Mouse (Mus musculus): ENCODE results near the gene Rtn4ip1. TPM values are rescaled to one million over a fixed set of nuclear protein-coding genes. Genes with fewer than 3 reads are reported as not detected.
"Not testable (repeated sequence)": the region's sequence is repeated elsewhere in the genome, so short reads cannot be mapped to it uniquely, and the experiment has no call there.

Rtn4ip1 gene
- polyA plus RNA-seq, 1 experiment from 2014 or later = 10.9 TPM

DNA sequence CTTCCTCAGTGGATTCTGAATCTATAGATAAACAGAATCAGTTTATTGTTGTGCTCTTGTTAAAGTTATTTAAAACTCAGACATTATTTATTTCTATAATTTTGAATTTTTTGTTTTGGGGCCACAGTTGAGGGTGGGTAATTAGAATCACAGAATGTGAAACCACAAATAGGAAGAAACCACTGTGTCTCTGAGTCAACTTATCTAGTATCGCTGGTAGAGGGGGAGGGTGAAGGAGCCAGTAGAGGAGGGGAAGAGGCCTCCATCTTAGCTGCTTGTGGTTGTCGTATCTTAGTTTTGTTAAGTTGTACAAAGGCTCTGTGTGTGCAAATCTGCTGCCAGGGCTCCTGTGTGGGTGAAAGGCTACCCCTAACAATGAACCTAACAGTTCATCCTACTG lies 15.1 kb downstream of the Rtn4ip1 start:
- Histone ChIP-seq H3K4me3 (ENCODE audit: low read depth, low read length) (no peak overlapping the region), H3K9me3 (ENCODE audit: control insufficient read depth, low read depth, low read length) (no peaks in the 10 kb centered on the region), H3K4me1 (ENCODE audit: control insufficient read depth, insufficient read depth, low read length) (peaks cover 5% of the 10 kb centered on the region; the same call in 1 of the 2 replicates), H3K36me3 (ENCODE audit: control insufficient read depth, insufficient read depth, low read length) (no peaks in the 10 kb centered on the region), H3K27me3 (ENCODE audit: control insufficient read depth, insufficient read depth, low read length) (no peaks in the 10 kb centered on the region), H3K4me2 (replicated peaks; ENCODE audit: low read depth, low read length) (no peak overlapping the region), H3K9ac (replicated peaks; ENCODE audit: low read depth, low read length) (no peak overlapping the region), H3K27ac (ENCODE audit: low read length) (no peak overlapping the region)
- 81% methylated on average over 2 of the region's 2 CpGs for WGBS
- ATAC-seq (ENCODE audit: insufficient number of reproducible peaks, insufficient read depth, low FRiP score, low read depth) = no peak

DNA sequence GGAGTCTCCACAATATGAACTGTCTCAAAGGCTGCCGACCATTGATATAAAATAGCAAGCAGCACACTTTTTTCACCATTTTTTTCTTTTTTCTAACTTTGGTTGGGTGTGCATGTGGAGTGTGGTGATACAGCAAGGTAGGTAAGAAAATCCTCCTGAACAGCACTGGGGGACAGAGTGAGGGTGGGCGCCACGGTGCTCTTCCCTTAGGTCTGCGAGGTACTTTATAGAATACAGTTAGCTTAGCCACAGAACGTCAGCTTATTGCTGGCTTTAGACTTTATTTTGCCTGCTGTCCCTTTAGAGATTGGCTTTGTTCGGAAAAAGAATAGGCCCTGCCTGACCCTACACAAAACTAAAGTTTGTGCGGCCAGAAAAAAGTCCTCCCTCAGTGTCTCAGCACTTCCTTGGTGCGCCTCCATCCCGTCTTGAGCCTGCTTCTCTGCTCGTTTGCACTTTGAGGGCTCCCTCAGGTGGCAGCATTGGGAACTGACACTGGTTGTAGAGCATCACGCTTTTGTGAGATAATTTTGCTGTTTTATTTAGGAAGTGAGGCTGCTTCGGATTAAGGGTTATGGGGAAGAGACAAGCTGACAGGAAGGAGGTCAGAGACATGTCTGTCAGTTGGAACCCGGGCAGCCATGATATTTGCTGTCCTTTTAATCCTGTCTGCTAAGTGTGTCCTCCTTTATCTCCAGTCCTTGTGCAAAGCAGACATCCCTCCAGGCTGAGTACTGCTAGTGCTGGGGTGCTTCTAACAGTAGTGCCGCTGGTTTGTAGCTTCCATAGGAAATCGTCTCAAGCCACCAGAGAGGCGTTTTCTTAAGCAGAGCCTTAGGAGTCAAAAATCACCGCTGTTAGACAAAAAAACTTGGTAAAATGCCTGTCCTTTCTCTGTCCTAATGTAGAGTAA lies 17.3 kb downstream of the Rtn4ip1 start:
- no peak overlapping the region for H3K4me3 ChIP-seq (ENCODE audit: low read depth, low read length)
- ATAC-seq (ENCODE audit: insufficient number of reproducible peaks, insufficient read depth, low FRiP score, low read depth) = no peak
- H3K27ac ChIP-seq (ENCODE audit: low read length) = no peak overlapping the region
- H3K9me3 ChIP-seq (ENCODE audit: control insufficient read depth, low read depth, low read length) = no peaks in the 10 kb centered on the region
- no peak overlapping the region for H3K4me2 ChIP-seq (replicated peaks; ENCODE audit: low read depth, low read length)
- peaks cover 5% of the 10 kb centered on the region; the same call in 1 of the 2 replicates for H3K4me1 ChIP-seq (ENCODE audit: control insufficient read depth, insufficient read depth, low read length)
- no peaks in the 10 kb centered on the region for H3K36me3 ChIP-seq (ENCODE audit: control insufficient read depth, insufficient read depth, low read length)
- no peaks in the 10 kb centered on the region for H3K27me3 ChIP-seq (ENCODE audit: control insufficient read depth, insufficient read depth, low read length)
- 43% methylated on average over 17 of the region's 17 CpGs for WGBS
- no peak overlapping the region for H3K9ac ChIP-seq (replicated peaks; ENCODE audit: low read depth, low read length)

DNA sequence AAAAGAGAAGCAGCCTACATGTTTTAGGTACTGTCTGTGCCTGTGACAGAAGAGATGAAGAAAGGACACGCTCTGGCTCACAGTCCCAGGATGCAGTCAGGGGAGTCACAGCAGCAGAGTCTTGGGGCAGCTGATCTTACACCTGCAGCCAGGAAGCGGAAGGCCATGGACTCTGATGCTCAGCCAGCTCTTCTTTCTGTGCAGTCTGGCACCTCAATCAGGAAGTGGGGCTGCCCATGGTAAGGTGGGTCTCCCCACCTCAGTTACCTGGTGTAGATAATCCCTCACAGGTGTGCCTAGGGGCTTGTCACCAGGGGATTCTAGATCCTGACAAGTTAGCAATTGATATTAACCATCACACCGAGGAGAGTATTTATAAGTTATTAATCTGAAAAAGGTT lies 21.5 kb downstream of the Rtn4ip1 start:
- no peaks in the 10 kb centered on the region for H3K4me1 ChIP-seq (ENCODE audit: control insufficient read depth, insufficient read depth, low read length)
- no peak overlapping the region for H3K4me2 ChIP-seq (replicated peaks; ENCODE audit: low read depth, low read length)
- H3K9ac ChIP-seq (replicated peaks; ENCODE audit: low read depth, low read length) = no peak overlapping the region
- H3K27ac ChIP-seq (ENCODE audit: low read length) = no peak overlapping the region
- no peaks in the 10 kb centered on the region for H3K9me3 ChIP-seq (ENCODE audit: control insufficient read depth, low read depth, low read length)
- H3K27me3 ChIP-seq (ENCODE audit: control insufficient read depth, insufficient read depth, low read length) = no peaks in the 10 kb centered on the region
- no peaks in the 10 kb centered on the region for H3K36me3 ChIP-seq (ENCODE audit: control insufficient read depth, insufficient read depth, low read length)
- no peak for ATAC-seq (ENCODE audit: insufficient number of reproducible peaks, insufficient read depth, low FRiP score, low read depth)
- H3K4me3 ChIP-seq (ENCODE audit: low read depth, low read length) = no peak overlapping the region
- 90% methylated on average over 3 of the region's 3 CpGs for WGBS

DNA sequence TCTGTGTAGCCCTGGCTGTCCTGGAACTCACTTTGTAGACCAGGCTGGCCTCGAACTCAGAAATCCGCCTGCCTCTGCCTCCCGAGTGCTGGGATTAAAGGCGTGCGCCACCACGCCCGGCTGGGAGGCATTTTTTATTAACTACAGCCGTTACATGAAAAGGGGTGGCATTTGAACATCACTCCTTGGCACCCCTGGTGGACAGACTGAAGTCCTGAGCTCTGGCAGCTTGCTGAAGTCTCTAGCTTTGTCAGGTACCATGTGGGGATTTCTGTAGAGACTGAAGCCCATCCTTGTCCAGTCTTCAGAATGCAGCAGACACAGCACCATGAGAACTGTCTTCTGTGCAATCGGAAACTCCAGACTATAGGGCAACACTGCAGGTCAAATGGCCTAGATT lies 24.2 kb downstream of the Rtn4ip1 start:
- not testable (repeated sequence) for H3K9ac ChIP-seq (replicated peaks; ENCODE audit: low read depth, low read length); H3K4me3 ChIP-seq (ENCODE audit: low read depth, low read length); H3K4me1 ChIP-seq (ENCODE audit: control insufficient read depth, insufficient read depth, low read length); ATAC-seq (ENCODE audit: insufficient number of reproducible peaks, insufficient read depth, low FRiP score, low read depth); H3K9me3 ChIP-seq (ENCODE audit: control insufficient read depth, low read depth, low read length); H3K36me3 ChIP-seq (ENCODE audit: control insufficient read depth, insufficient read depth, low read length); H3K27me3 ChIP-seq (ENCODE audit: control insufficient read depth, insufficient read depth, low read length); H3K4me2 ChIP-seq (replicated peaks; ENCODE audit: low read depth, low read length); H3K27ac ChIP-seq (ENCODE audit: low read length)
- 87% methylated on average over 9 of the region's 9 CpGs for WGBS

DNA sequence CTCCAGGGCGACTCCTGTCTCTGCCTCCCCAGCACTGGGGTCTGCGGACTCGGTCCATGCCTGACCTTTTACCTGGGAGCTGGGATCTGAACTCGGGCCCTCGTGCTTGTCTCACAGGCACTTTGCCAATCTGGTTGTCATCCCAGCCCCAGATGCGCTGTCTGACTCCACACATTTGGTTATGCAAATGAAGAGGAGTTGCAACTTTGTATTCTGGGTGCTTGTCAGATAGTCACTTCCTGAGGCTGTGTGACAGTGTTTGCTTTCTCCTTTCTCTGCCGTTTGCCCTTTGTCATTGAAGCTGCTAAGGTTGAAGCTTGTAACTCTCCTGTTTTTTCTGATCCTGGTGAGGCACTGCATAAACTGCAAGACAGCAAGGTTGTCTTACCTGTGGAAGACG lies 26.1 kb downstream of the Rtn4ip1 start:
- Histone ChIP-seq H3K36me3 (ENCODE audit: control insufficient read depth, insufficient read depth, low read length) (peaks cover 5% of the 10 kb centered on the region), H3K27me3 (ENCODE audit: control insufficient read depth, insufficient read depth, low read length) (no peaks in the 10 kb centered on the region), H3K9me3 (ENCODE audit: control insufficient read depth, low read depth, low read length) (no peaks in the 10 kb centered on the region), H3K27ac (ENCODE audit: low read length) (no peak overlapping the region), H3K4me1 (ENCODE audit: control insufficient read depth, insufficient read depth, low read length) (no peaks in the 10 kb centered on the region), H3K9ac (replicated peaks; ENCODE audit: low read depth, low read length) (no peak overlapping the region), H3K4me2 (replicated peaks; ENCODE audit: low read depth, low read length) (no peak overlapping the region), H3K4me3 (ENCODE audit: low read depth, low read length) (no peak overlapping the region)
- 79% methylated on average over 8 of the region's 8 CpGs for WGBS
- ATAC-seq (ENCODE audit: insufficient number of reproducible peaks, insufficient read depth, low FRiP score, low read depth) = no peak

DNA sequence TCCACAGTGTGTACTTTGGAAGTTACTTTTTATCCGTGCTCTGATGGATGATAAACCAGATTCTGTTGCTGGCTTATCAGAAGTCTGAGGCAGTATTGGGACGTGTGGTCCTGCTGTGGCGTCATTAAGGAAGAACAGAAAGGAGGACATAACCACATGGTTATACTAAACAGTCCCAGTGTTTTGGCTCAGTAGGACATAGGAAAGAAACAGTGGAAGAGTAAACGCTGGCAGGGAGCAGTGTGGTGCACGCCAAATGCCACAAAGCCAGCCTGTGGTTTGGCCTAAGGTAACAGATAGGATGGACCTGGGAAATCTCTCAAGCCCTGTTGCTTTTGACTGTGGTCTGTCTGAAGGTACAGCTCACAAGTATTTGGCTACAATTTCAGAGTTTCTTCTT lies 27.0 kb downstream of the Rtn4ip1 start:
- Histone ChIP-seq H3K27me3 (ENCODE audit: control insufficient read depth, insufficient read depth, low read length) (no peaks in the 10 kb centered on the region), H3K4me2 (replicated peaks; ENCODE audit: low read depth, low read length) (no peak overlapping the region), H3K4me3 (ENCODE audit: low read depth, low read length) (no peak overlapping the region), H3K4me1 (ENCODE audit: control insufficient read depth, insufficient read depth, low read length) (no peaks in the 10 kb centered on the region), H3K36me3 (ENCODE audit: control insufficient read depth, insufficient read depth, low read length) (peaks cover 9% of the 10 kb centered on the region), H3K9me3 (ENCODE audit: control insufficient read depth, low read depth, low read length) (no peaks in the 10 kb centered on the region), H3K9ac (replicated peaks; ENCODE audit: low read depth, low read length) (no peak overlapping the region), H3K27ac (ENCODE audit: low read length) (no peak overlapping the region)
- no peak for ATAC-seq (ENCODE audit: insufficient number of reproducible peaks, insufficient read depth, low FRiP score, low read depth)
- WGBS = 78% methylated on average over 5 of the region's 5 CpGs

DNA sequence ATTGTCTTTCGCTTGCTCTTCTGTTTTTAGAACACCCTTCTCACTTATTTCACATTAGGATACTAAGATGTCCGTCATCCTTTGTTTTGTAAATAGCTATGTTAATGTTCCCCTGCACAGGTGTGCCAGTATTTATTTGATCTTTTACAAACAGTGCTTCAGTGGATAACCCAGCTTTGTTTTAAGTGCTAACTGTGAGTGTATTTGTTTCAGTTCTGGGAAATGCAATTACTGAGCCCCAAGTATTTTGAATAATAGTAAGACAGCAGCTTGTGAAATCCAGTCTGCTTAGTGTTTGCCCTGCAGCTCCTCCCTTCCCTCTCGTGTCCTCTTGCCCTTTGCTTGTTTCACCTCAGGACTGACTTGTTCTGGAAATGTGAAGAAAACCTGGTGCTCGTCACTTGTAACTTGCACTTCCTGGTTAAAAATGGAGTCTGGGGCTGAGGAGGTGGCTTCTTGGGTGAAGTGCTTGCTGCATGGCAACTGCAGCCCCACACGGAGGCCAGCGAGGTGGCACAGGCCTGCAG lies 37.6 kb downstream of the Rtn4ip1 start:
- H3K27me3 ChIP-seq (ENCODE audit: control insufficient read depth, insufficient read depth, low read length) = no peaks in the 10 kb centered on the region
- H3K9ac ChIP-seq (replicated peaks; ENCODE audit: low read depth, low read length) = no peak overlapping the region
- no peaks in the 10 kb centered on the region for H3K4me1 ChIP-seq (ENCODE audit: control insufficient read depth, insufficient read depth, low read length)
- no peak overlapping the region for H3K27ac ChIP-seq (ENCODE audit: low read length)
- no peak for ATAC-seq (ENCODE audit: insufficient number of reproducible peaks, insufficient read depth, low FRiP score, low read depth)
- H3K36me3 ChIP-seq (ENCODE audit: control insufficient read depth, insufficient read depth, low read length) = no peaks in the 10 kb centered on the region
- H3K4me2 ChIP-seq (replicated peaks; ENCODE audit: low read depth, low read length) = no peak overlapping the region
- 63% methylated on average over 6 of the region's 6 CpGs for WGBS
- no peak overlapping the region for H3K4me3 ChIP-seq (ENCODE audit: low read depth, low read length)
- no peaks in the 10 kb centered on the region for H3K9me3 ChIP-seq (ENCODE audit: control insufficient read depth, low read depth, low read length)

DNA sequence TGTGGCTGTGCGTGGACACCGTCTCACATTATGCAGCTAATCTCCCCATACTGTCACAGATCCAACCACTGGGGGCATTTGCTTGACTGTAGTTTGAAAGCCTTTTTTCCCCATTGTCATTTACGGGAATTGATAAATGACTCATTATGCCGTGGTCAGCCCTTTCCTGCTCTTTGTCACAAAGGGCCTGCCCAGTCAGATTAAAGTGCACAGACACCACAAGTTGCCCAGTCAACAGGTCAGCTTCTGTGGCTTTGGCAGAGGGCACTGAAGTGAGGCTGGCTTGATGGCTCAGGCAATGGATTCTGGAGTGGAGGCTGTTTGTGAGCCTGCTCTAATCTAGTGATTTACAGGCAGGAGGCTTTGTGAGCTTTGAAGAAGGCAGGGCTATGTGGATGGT lies 42.1 kb downstream of the Rtn4ip1 start:
- no peaks in the 10 kb centered on the region for H3K4me1 ChIP-seq (ENCODE audit: control insufficient read depth, insufficient read depth, low read length)
- H3K36me3 ChIP-seq (ENCODE audit: control insufficient read depth, insufficient read depth, low read length) = peaks cover 3% of the 10 kb centered on the region; the same call in 1 of the 2 replicates
- H3K27me3 ChIP-seq (ENCODE audit: control insufficient read depth, insufficient read depth, low read length) = no peaks in the 10 kb centered on the region
- H3K4me3 ChIP-seq (ENCODE audit: low read depth, low read length) = no peak overlapping the region
- H3K9ac ChIP-seq (replicated peaks; ENCODE audit: low read depth, low read length) = no peak overlapping the region
- H3K4me2 ChIP-seq (replicated peaks; ENCODE audit: low read depth, low read length) = no peak overlapping the region
- WGBS = 67% methylated on average over 4 of the region's 4 CpGs
- H3K27ac ChIP-seq (ENCODE audit: low read length) = no peak overlapping the region
- ATAC-seq (ENCODE audit: insufficient number of reproducible peaks, insufficient read depth, low FRiP score, low read depth) = no peak
- no peaks in the 10 kb centered on the region for H3K9me3 ChIP-seq (ENCODE audit: control insufficient read depth, low read depth, low read length)
